Mouse (Mus musculus): Measurements from ENCODE around the gene Cdk8. TPM values are rescaled to one million over a fixed set of nuclear protein-coding genes. Genes with fewer than 3 reads are reported as not detected.

Gene Cdk8
- polyA plus RNA-seq, 1 experiment from 2014 or later, result 21.2 TPM

GRCm38 (mm10) chr5:146267776-146268175 lies 36.7 kb downstream of the Cdk8 start:
- no peak for ATAC-seq (replicated peaks)
- Histone ChIP-seq H3K4me1 (no peaks in the 10 kb centered on the region), H3K9ac (no peak overlapping the region), H3K9me3 (no peaks in the 10 kb centered on the region), H3K27ac (no peak overlapping the region), H3K27me3 (replicated peaks) (no peaks in the 10 kb centered on the region), H3K36me3 (replicated peaks) (no peaks in the 10 kb centered on the region), H3K4me3 (no peak overlapping the region), H3K4me2 (no peak overlapping the region)
- WGBS, result 90% methylated on average over 7 of the region's 7 CpGs

GRCm38 (mm10) chr5:146270593-146270992 lies 39.6 kb downstream of the Cdk8 start:
- Histone ChIP-seq H3K9ac (no peak overlapping the region), H3K4me1 (no peaks in the 10 kb centered on the region), H3K4me3 (no peak overlapping the region), H3K36me3 (replicated peaks) (no peaks in the 10 kb centered on the region; the same call in 1 of the 2 replicates), H3K27me3 (replicated peaks) (no peaks in the 10 kb centered on the region), H3K27ac (no peak overlapping the region), H3K4me2 (no peak overlapping the region), H3K9me3 (no peaks in the 10 kb centered on the region)
- ATAC-seq (replicated peaks), result no peak
- 85% methylated on average over 9 of the region's 9 CpGs for WGBS

GRCm38 (mm10) chr5:146271662-146272061 lies 40.6 kb downstream of the Cdk8 start:
- peaks cover 3% of the 10 kb centered on the region; the same call in 1 of the 2 replicates for H3K36me3 ChIP-seq (replicated peaks)
- 89% methylated on average over 5 of the region's 5 CpGs for WGBS
- H3K9ac ChIP-seq, result no peak overlapping the region
- H3K4me1 ChIP-seq, result no peaks in the 10 kb centered on the region
- no peak overlapping the region for H3K4me3 ChIP-seq
- H3K27ac ChIP-seq, result no peak overlapping the region
- H3K4me2 ChIP-seq, result no peak overlapping the region
- no peak for ATAC-seq (replicated peaks)
- H3K9me3 ChIP-seq, result no peaks in the 10 kb centered on the region
- no peaks in the 10 kb centered on the region for H3K27me3 ChIP-seq (replicated peaks)

- H3K36me3 ChIP-seq (replicated peaks), result peaks cover 3% of the 10 kb centered on the region; the same call in 1 of the 2 replicates
- 87% methylated on average over 4 of the region's 4 CpGs for WGBS
- no peaks in the 10 kb centered on the region for H3K9me3 ChIP-seq
- H3K4me3 ChIP-seq, result no peak overlapping the region
- H3K27ac ChIP-seq, result no peak overlapping the region
- no peak overlapping the region for H3K9ac ChIP-seq
- no peaks in the 10 kb centered on the region for H3K27me3 ChIP-seq (replicated peaks)
- ATAC-seq (replicated peaks), result no peak
- no peaks in the 10 kb centered on the region for H3K4me1 ChIP-seq
- no peak overlapping the region for H3K4me2 ChIP-seq
Observed at GRCm38 (mm10) chr5:146273096-146273495, 42.1 kb downstream of the Cdk8 start.

GRCm38 (mm10) chr5:146274420-146275045 lies 43.5 kb downstream of the Cdk8 start:
- ATAC-seq (replicated peaks), result no peak
- H3K9ac ChIP-seq, result no peak overlapping the region
- WGBS, result 91% methylated on average over 4 of the region's 4 CpGs
- no peaks in the 10 kb centered on the region for H3K9me3 ChIP-seq
- no peaks in the 10 kb centered on the region for H3K4me1 ChIP-seq
- H3K27ac ChIP-seq, result no peak overlapping the region
- H3K4me2 ChIP-seq, result no peak overlapping the region
- H3K36me3 ChIP-seq (replicated peaks), result peaks cover 3% of the 10 kb centered on the region; the same call in 1 of the 2 replicates
- no peaks in the 10 kb centered on the region for H3K27me3 ChIP-seq (replicated peaks)
- H3K4me3 ChIP-seq, result no peak overlapping the region

GRCm38 (mm10) chr5:146277513-146277912 lies 46.5 kb downstream of the Cdk8 start:
- Histone ChIP-seq H3K4me1 (no peaks in the 10 kb centered on the region), H3K9ac (no peak overlapping the region), H3K36me3 (replicated peaks) (peaks cover 3% of the 10 kb centered on the region; the same call in 1 of the 2 replicates), H3K9me3 (no peaks in the 10 kb centered on the region), H3K4me3 (no peak overlapping the region), H3K4me2 (no peak overlapping the region), H3K27me3 (replicated peaks) (no peaks in the 10 kb centered on the region), H3K27ac (no peak overlapping the region)
- 95% methylated on average over 4 of the region's 4 CpGs for WGBS
- ATAC-seq (replicated peaks), result no peak

- ATAC-seq (replicated peaks), result no peak
- Histone ChIP-seq H3K27ac (no peak overlapping the region), H3K27me3 (replicated peaks) (no peaks in the 10 kb centered on the region)
Observed at GRCm38 (mm10) chr5:146280012-146280411, 49.0 kb downstream of the Cdk8 start.

GRCm38 (mm10) chr5:146281241-146281818 lies 50.3 kb downstream of the Cdk8 start:
- ATAC-seq (replicated peaks), result no peak
- Histone ChIP-seq H3K27ac (no peak overlapping the region), H3K4me2 (no peak overlapping the region), H3K27me3 (replicated peaks) (no peaks in the 10 kb centered on the region), H3K9me3 (no peaks in the 10 kb centered on the region), H3K4me1 (no peaks in the 10 kb centered on the region), H3K9ac (no peak overlapping the region), H3K4me3 (no peak overlapping the region), H3K36me3 (replicated peaks) (no peaks in the 10 kb centered on the region)
- 84% methylated on average over 4 of the region's 4 CpGs for WGBS

More at GRCm38 (mm10) chr5:146280012-146280411, 49.0 kb downstream of the Cdk8 start:
- 0 out of 2 replicates have a peak, but pooled peaks cover 3% of the 10 kb centered on the region for H3K36me3 ChIP-seq (replicated peaks)
- no peak overlapping the region for H3K4me2 ChIP-seq
- no peaks in the 10 kb centered on the region for H3K4me1 ChIP-seq
- no peak overlapping the region for H3K9ac ChIP-seq
- no peak overlapping the region for H3K4me3 ChIP-seq
- no peaks in the 10 kb centered on the region for H3K9me3 ChIP-seq

GRCm38 (mm10) chr5:146281884-146282579 lies 51.0 kb downstream of the Cdk8 start:
- no peak for ATAC-seq (replicated peaks)
- 0 out of 2 replicates have a peak, but pooled peaks cover 1% of the 10 kb centered on the region for H3K36me3 ChIP-seq (replicated peaks)
- no peak overlapping the region for H3K9ac ChIP-seq
- no peaks in the 10 kb centered on the region for H3K4me1 ChIP-seq
- no peak overlapping the region for H3K4me3 ChIP-seq
- WGBS, result 80% methylated on average over 13 of the region's 13 CpGs
- H3K4me2 ChIP-seq, result no peak overlapping the region
- no peaks in the 10 kb centered on the region for H3K27me3 ChIP-seq (replicated peaks)
- no peak overlapping the region for H3K27ac ChIP-seq
- H3K9me3 ChIP-seq, result no peaks in the 10 kb centered on the region

GRCm38 (mm10) chr5:146283899-146284298 lies 52.9 kb downstream of the Cdk8 start:
- Histone ChIP-seq H3K4me3 (no peak overlapping the region), H3K9ac (no peak overlapping the region), H3K27ac (no peak overlapping the region), H3K36me3 (replicated peaks) (0 out of 2 replicates have a peak, but pooled peaks cover 10% of the 10 kb centered on the region), H3K27me3 (replicated peaks) (no peaks in the 10 kb centered on the region), H3K4me2 (no peak overlapping the region), H3K4me1 (no peaks in the 10 kb centered on the region), H3K9me3 (no peaks in the 10 kb centered on the region)
- whole genome bisulfite sequencing, result 94% methylated on average over 6 of the region's 6 CpGs
- ATAC-seq (replicated peaks), result no peak

GRCm38 (mm10) chr5:146287416-146287815 lies 56.4 kb downstream of the Cdk8 start:
- H3K36me3 ChIP-seq (replicated peaks), result 0 out of 2 replicates have a peak, but pooled peaks cover 14% of the 10 kb centered on the region
- H3K9me3 ChIP-seq, result no peaks in the 10 kb centered on the region
- no peak for ATAC-seq (replicated peaks)
- H3K27ac ChIP-seq, result no peak overlapping the region
- no peak overlapping the region for H3K9ac ChIP-seq
- no peaks in the 10 kb centered on the region for H3K4me1 ChIP-seq
- H3K4me2 ChIP-seq, result no peak overlapping the region
- no peaks in the 10 kb centered on the region for H3K27me3 ChIP-seq (replicated peaks)
- WGBS, result 77% methylated on average over 10 of the region's 10 CpGs
- H3K4me3 ChIP-seq, result no peak overlapping the region

- H3K4me3 ChIP-seq, result no peak overlapping the region
- H3K27me3 ChIP-seq (replicated peaks), result no peaks in the 10 kb centered on the region
- 85% methylated on average over 13 of the region's 13 CpGs for WGBS
- 0 out of 2 replicates have a peak, but pooled peaks cover 14% of the 10 kb centered on the region for H3K36me3 ChIP-seq (replicated peaks)
- no peak for ATAC-seq (replicated peaks)
- H3K9me3 ChIP-seq, result no peaks in the 10 kb centered on the region
- no peak overlapping the region for H3K9ac ChIP-seq
- no peak overlapping the region for H3K27ac ChIP-seq
- H3K4me1 ChIP-seq, result no peaks in the 10 kb centered on the region
- no peak overlapping the region for H3K4me2 ChIP-seq
Observed at GRCm38 (mm10) chr5:146288048-146288501, 57.0 kb downstream of the Cdk8 start.
